Mouse (Mus musculus) cerebellum, adult 11 months (tissue): Measurements from ENCODE around the gene 4931428F04Rik.

ENCODE experiments used
- DNase-seq: peaks from one replicate; pipeline ENCODE4 v3.0.0; 2022

Gene 4931428F04Rik

DNA sequence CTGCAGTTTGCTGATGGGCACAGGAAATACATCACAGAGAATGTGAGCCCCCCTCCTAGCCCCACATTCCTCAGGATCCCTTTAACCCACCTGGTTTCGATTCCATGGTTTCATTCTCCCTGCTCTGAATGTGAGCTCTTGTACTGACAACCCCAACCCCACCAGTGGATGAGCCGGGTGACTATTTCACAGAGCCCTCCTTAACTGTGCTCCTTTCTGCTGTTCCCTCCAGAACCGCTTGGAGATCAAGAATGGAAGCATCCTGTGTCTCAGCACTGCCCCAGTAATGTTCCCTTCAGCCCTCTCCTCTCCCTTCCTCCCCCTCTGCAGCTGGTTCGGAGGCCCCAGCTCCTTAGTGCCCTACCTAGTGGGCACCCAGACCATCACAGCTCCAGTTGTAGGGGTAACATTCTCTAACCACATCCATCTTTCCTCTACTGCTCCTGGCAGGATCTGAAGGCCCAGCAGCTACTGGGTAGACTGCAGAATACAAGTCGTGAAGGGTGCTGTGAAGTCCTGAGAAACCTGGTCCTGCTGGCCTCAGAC, 16.6 kb upstream of the 4931428F04Rik start:
- DNase-seq: peak; percentile 30

DNA sequence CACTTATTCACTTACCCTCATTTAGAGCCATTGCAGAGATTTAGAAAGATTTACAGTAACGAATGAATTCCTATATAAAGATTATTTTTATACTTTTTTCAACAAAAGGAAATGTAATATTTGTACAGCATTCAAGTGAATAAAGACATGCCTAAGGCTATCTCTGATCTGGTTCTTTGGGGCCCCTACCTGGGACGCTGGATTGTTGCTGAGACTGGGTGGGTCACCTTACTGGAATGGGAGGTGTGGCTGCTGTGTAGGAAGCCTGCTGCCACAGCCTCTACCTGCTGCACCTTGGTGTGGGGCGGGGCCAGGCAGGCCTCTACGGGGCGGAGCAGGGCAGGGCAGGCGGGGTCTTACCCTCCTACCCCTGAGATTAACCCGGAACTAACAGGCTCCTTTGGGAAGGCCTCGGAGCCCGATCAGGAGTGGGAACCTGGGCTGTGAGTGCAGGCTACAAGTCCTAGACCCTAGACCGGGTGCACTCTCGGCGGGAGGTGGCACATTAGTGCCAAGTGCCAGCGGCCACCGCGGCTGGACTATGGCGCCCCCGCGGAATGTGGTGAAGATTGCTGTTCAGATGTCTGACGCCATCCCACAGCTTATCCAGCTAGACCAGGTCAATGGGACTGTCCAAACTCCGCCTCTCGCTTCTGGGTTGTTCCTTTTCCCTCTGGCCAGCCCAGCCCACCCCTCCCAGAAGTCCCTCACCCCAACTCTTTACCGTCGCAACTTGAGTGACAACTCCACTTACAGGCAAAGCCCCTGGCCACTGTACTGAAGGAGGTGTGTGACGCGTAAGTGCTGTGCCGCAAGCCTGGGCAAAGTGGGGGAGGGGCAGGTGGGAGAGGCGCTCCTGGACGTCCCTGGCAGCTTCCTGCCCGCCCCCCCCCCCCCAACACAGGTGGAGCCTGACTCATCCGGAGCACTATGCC, 15.8 kb upstream of the 4931428F04Rik start, which contains the start of gene Elmo3:
Gene Elmo3, plus strand, starts transcription at position 391 of the 935 bp plus-strand sequence.
- peak; percentile 79 for DNase-seq

DNA sequence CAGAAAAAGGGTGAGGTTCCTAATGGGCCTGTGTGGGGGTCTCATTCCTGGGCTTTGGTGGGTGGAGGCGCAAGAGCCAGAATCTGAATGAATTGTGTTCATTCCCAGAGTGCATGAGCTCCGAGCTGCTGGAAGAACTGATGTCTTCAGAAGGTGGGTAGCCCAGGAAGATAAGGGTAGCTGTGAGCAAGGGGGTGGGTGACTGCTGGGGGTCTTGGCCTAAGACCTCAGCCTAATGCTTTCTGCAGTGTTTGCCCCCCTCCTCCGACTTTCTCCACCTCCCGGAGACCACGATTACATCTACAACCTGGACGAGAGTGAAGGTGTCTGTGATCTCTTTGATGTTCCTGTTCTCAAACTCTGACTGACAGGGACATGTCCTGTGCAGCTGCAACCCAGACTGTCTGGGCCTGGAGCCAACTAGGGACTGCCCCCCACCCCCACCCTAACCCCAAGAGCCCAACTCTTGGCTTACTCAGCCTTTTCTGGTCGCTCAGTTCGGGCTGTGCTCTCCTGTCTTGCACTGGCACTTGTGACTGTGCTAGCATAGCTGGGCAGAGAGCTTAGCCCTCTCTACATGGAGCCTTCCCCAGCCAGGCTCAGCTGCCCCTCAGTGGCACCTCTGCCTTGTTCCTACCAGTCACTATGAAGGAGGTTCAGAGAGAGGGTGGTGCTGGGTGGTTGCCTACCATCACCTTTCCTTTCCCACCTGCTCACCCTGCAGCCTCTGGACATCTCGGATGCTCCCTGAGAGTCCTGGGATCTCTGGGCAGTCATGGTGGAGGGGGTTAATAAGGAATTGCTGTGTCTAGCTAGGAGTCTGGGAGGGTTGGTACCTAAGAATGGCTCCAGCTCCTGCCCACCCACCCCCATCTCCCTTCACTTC, 14.9 kb upstream of the 4931428F04Rik start:
- DNase-seq: peak; percentile 22

DNA sequence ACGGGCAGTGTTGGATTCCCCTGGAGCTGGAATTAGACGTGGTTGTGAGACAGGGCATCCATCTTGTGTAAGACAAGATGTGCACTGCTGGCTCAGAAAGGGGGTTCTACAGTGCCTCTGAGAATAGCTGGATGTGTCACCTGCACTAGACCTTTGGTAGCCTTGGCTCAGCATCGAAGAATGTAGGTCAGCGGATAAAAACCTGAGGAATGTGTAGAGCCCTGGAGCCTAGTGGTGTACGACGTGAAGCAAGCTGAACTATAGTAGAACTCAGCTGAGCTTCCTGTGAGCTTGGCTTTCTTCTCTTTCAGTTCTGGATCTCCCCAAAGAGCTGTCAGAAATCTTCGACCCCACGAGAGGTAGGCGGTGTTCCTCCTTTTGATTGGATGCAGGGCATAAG, 14.2 kb upstream of the 4931428F04Rik start:
- no peak for DNase-seq

DNA sequence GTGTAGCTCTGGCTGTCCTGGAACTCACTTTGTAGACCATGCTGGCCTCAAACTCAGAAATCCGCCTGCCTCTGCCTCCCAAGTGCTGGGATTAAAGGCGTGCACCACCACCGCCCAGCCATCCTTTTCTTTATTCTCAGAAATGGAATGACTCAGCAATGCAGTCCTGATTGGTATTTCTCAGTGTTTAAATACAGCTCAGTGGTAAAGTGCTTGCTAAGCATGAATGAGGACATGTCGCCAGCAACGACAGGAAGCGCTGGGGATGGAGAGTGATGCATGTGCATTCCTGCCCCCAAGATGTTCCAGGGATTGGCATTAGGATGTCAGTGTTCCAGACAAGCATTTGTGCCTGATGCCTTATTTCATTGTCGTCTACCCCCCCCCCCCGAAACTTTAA, 13.7 kb upstream of the 4931428F04Rik start:
- no peak for DNase-seq

DNA sequence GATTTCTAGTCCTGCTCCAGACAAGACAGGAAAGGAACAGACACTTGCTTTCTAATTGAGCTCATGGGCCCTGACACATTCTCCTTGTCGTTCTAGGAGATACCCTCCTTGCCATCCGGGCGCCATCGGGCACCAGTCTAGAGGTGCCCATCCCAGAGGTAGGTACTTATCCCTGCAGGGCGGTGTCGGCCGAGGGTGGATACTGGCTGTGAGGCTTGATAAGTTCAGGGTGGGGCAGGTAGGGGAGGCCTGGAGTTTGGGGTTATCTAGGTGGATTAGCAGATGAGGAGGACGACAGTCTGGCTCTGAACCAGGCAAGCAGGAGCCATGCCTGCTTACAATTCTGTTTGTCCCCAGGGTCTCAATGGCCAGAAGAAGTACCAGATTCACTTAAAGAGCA, 10.3 kb upstream of the 4931428F04Rik start:
- peak; percentile 25 for DNase-seq

DNA sequence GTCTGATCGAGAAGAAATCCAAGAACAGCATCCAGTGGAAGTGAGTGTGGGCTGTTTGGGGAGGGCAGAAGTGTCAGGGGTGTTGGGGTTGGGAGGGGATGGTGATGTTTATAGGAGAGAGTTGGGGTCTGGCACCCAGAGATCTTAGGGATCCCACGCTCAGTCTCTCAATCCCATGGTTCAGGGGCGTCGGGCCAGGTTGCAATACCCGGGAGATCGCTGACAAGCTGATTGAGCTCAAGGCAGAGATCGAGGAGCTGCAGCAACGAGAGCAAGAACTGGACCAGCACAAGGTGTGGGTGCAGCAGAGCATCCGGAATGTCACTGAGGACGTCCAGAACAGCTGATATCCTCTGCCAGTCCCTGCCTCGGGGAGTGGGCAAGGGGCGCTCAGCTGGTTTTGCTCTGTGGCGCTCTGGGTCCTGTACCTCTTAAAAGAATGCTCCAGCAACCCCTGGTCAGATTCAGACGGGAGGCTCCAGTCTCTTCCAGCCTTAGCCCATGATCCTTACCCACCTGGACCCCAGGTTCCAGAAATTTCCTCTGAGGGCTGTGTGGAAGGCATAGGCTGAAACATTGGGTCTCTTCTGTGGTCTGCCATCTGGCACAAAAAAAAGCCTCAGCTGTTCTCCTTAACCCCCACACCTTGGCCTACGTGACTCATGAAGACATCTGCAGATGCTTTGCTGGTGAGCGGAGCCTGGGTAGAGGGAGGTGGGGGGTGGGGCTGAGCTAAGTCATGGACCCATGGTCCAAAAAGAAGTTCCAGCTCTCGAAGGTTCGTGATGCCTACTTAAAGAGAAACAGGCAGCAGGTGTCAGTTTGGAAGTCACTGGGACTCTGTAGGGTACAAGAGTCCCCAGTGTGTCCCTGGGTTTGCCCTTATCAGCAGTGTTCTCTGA, 8.9 kb upstream of the 4931428F04Rik start:
- DNase-seq: peak; percentile 25

DNA sequence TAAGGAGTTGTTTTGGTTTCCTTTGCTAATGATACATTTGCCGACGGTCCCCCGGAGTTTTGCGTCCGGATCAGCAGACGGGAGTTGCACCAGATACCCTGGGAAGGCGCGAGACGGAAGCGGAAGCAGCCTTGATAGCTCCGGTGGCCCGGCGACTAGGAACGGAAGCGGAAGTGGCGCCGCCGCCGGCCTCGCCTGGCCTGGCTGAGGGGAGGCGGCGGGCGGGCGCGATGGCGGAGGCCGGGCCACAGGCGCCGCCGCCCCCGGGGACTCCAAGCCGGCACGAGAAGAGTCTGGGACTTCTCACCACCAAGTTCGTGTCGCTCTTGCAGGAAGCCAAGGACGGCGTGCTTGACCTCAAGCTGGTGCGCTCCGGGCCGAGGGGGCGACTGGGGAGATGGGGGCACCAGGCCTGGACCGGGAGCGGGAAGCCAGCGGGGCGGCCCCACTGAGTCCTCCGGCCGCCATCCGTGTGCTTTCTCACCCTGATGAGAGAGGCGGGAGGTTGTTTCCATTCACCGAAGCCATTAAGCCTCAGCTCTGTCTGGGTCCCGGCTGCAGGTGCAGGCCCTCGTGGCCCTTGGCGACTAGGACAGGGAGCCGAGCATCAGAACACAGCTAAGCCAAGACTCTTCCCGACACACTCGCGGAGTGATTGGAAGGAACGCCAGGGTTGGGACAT, 8.0 kb upstream of the 4931428F04Rik start, which contains the start of gene E2f4:
Gene E2f4, plus strand, starts transcription at position 153 of the 682 bp plus-strand sequence.
- peak; percentile 87 for DNase-seq

DNA sequence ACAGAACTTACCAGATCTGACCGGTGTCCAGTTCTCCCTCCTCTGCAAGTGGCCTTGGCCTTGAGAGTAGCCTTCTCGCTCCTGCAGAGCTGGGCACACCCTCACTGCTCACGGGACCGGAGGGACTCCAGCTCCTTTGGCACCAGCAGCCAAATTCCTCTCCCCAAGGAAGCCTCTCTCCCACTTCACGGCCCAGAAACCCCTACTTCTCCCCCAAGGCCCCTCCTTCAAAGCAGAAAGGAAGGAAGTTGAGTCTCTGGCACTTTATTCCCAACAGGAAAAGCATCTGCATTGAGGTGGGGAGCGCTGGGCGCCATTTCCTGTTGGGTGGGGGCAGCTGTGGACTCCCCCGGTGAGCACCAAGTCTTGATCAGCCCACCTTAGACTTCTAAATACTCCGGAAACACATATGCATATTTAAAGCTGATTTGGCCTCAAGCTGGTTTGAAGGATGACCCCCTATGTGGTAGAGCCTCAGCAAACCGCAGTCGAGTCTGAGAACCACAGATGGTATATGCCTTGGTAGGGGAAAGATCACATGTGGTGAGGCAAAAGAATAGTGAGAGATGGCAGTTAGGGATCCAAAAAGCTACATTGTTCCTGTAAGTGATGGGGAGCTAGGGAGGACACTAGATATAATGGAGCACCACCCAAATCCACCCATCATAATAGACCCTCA, 6.4 kb upstream of the 4931428F04Rik start, which contains the start of gene Exoc3l:
Gene Exoc3l, minus strand, starts transcription at position 207 of the 679 bp plus-strand sequence.
- no peak for DNase-seq

DNA sequence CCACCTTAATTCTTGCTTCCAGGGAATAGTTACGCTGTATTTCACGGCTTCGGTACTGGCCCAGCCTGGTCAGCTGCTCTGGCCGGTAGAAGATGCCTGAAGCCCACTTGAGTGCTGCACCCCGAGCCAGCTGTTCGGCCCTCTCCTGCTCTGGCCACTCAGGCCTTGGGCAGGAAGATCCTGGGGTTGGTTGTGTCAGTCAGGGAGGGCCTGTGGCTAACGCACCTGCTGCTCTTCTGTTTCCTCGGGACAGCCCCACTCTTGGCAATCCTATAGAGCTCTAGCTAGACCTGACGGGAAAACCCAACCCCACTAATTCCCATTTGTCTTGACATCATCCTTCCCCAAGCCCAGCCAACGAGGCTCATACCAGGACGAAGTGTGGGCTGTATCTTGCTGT, 5.6 kb upstream of the 4931428F04Rik start:
- peak; percentile 27 for DNase-seq

DNA sequence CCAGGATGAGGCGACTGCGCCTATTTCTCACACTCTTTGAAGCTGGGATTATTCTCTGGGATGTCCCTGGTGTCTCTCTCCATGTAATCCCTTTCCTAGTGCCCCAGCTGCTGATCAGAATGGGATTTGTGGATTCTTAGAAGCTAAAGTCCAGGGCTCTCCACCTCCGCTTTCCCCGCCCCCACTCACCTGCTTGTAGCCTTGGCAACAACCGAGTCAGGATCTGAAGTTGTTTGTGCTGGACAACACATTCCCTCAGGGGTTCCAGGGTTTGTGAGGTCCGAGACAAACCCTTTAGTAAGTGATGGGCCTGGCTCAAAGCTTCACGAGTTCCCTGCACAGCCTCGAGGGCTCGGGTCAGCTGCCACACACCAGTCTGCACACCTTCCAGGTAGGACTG, 5.1 kb upstream of the 4931428F04Rik start:
- no peak for DNase-seq

DNA sequence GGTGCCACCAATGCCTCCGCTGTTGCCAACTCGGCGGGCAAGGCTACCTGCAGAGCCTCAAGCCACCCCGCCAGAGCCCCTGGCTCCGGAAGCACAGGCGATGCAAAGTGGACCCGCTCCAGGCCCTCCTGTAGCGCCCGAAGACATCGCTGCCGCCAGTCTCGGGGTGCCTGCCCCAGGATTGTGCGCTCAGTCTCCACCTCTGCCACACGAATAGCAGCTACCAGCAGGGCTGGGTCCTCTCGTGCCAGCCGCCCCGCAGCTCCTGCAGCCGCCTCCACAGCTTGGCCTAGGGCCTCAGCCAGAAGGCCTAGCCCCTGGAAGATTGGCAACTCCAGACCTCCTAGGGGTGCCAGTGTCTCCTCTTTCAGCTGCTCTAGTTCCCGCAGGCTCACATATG, 3.7 kb upstream of the 4931428F04Rik start:
- peak; percentile 84 for DNase-seq

DNA sequence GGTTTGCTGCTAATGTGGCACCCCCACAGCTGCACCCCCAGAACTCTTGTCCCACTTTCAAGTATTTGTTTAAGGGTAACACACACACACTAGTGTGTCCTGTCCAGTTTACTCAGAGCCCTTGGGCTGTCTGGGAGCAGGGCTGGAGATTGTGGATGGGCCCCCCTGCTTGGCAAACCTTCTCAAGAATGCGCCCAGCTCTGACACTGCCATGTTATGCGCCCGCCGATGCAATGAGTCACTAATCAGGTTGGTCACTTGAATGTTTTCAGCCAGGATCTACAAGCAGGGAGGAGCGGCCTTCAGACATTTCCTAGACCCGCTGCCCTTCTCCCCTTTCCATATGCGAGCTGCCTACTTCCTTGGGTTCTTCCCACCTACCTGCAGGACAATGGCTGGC, 2.8 kb upstream of the 4931428F04Rik start:
- peak; percentile 37 for DNase-seq

DNA sequence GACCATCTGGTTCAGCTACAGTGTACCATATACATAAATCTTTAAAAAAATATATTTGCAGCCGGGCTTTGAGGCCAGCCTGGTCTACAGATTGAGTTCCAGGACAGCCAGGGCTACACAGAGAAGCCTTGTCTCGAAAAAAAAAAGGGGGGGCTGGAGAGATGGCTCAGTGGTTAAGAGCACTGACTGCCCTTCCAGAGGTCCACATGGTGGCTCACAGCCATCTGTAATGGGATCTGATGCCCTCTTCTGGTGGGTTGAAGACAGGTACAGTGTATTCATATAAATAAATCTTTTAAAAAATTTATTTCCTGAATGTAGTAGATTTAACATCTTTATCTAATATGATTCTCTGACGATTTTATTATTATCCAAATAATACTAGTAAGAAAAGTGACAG, 2.1 kb upstream of the 4931428F04Rik start:
- DNase-seq: peak; percentile 26

DNA sequence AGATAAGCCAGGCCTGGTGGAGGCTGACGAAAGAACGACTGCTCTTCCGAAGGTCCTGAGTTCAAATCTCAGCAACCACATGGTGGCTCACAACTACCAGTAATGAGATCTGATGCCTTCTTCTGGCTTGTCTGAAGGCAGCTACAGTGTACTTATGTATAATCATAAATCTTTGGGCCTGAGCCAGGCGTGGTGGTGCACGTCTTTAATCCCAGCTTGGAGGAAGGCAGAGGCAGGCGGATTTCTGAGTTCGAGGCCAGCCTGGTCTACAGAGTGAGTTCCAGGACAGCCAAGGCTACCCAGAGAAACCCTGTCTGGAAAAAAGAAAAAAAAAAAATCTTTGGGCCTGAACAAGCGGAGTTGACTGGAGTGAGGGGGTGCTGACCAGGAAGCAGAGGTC, 1.7 kb upstream of the 4931428F04Rik start:
- peak; percentile 39 for DNase-seq

DNA sequence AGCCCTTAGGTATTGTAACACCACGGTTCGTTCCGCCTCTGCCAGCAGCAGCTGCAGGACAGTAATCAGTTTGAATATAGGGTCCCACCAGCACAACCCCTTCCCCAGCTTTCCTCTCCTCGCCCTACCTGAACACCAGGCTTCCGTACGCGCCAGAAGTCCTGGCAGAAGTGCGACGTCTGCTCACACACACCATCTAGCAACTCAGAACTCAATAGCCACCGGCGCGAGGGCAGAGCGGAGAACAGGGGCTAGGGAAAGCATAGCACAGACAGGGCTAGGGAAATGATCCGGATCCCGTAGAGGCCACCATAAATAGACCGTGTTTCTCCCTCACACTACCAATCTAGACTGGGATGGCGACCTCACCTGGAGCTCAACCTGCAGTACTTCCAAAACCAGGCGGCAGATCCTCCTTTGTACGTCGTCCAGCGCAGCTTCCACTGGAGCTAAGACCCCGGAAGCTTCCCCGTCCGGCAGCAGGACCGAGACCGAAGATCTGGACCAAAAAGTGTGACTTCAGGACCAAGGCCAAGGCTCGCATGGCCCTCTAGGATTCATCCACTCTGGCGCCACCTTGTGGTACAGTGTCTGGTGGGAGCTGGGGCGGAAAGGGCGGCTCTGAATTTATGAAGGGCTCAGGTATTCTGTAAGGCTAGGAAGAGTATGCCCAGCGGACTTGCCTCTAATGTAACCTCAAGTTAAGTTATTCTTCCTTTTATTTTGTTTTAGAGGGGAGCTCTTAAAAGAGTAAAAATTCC, 1.1 kb upstream of the 4931428F04Rik start:
- peak; percentile 87 for DNase-seq

DNA sequence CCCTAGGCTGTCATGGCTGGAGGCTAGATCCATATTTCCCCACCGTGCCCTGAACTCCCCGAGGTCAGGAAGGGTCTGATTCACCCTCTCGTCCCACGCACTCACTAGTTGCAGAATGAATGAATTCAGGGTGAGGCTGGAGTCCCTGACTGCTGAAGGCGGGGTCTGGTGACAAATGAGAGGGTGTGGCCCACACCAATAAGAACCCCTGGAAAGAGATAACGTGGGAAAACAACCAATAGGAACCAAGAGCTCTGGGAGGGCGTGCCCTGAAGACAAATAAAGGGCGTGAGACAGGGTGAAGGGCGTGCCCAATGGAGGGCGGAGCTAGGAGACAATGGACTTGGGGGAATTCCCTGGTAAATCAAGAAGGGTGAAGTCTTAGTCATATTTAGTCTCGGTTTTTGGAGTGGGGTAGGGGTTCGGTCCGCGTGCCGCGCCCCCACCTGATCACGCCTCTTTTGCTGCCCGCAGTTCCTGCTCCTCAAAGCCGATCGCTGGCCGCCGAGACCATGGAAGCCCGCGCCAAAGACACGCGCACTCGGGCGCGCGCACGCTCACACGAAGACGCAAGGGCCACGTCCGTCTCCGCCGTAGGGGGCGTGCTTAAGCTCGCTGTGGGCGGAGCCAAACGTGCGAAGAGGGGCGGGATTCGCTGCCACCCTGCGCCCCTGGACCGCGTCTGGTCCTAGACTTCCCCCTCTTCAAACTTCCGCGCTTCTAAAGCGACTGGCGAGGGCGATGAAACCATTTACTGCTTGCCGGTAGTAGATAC, 519 bp downstream of the 4931428F04Rik start:
- peak; percentile 96 for DNase-seq

DNA sequence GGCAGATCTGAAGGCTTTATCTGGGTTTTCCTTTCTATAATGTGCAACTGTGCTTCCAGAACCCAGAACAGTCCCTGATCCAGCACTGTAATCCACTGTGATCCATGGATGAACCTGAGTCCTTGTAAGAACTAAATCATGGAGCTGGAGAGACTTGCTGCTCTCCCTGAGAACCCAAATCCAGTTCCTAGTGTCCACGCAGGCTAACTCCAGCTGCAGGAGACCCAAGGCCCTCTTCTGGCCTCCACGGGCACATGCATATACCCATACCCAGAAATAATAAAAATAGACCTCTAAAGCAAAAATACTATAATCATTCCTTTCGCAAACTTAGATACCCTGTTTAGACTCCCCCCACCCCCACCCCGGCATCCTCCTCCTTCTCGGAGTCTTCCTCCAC, 1.4 kb downstream of the 4931428F04Rik start:
- no peak for DNase-seq

DNA sequence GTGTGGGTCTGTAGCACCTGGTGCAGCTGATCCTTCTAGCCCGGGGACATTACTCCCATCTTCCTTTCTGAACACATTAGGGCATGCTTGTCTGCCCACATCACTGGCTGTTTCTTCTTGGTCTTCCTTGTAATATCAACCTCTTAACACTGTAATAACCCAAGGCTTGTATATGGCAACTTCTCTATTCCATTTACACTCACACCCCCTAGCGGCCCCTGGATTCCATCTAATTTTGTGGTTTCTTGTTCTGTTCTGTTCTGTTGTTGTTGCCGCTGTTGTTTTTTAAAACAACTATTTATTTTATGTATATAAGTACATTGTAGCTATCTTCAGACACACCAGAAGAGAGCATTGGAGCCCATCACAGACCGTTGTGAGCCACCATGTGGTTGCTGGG, 2.8 kb downstream of the 4931428F04Rik start:
- DNase-seq: no peak
